ENCODE assay signal across 9 mouse cellular contexts in genomic region chr4:108406138-108406860, GRCm38 (mm10). TPM values are rescaled to one million over a fixed set of nuclear protein-coding genes. Genes with fewer than 3 reads are reported as not detected.
A peak's percentile ranks its signal among the peaks of the same experiment; 100 is the strongest.
DNase-seq lines count a peak whose midpoint lies in the region; ATAC-seq and TF ChIP-seq lines count a peak whose summit lies in the region.
"Had no signal": no experiment of that assay in that cellular context is flagged by ENCODE, and none has a peak within 500 bp of the region (broad histone marks: within the 10 kb centered on the region; RNA-seq: fewer than 3 reads in every experiment).

No protein-coding gene starts in this region.

- peak; percentile 95 for ATAC-seq in frontal cortex, adult (ENCODE audit: low TSS enrichment)
- peak; percentile 79 for ATAC-seq in lung, embryonic 16.5 days (ENCODE audit: low read depth)
- ATAC-seq: Patski had no signal

- no peak for TF ChIP-seq CTCF in ES-Bruce4 (IDR thresholded peaks at IDR 0.05; ENCODE audit: low read depth, low read length)
- no peak for TF ChIP-seq CTCF in cerebellum, adult 2 months (IDR thresholded peaks at IDR 0.05; ENCODE audit: borderline replicate concordance, insufficient read depth, low read depth, low read length)

- 1% methylated on average over 52 of the region's 52 CpGs for WGBS in cerebellum, adult 2 months
- 1% methylated on average over 52 of the region's 52 CpGs for WGBS in lung, embryonic 16.5 days

- H3K4me2 ChIP-seq in lung, embryonic 16.5 days (ENCODE audit: low read depth, low read length): peak overlapping the region; percentile 65

- H3K27ac ChIP-seq in ES-Bruce4 (ENCODE audit: insufficient read depth, low read length): peak overlapping the region; percentile 29
- peak overlapping the region; percentile 1; the same call in 1 of the 2 replicates for H3K27ac ChIP-seq in cerebellum, adult 2 months (ENCODE audit: insufficient read depth, low read length)
- peak overlapping the region; percentile 72 for H3K27ac ChIP-seq in lung, embryonic 16.5 days (ENCODE audit: low read length)

- H3K4me1 ChIP-seq in ES-Bruce4 (ENCODE audit: control insufficient read depth, insufficient read depth, low read length): peaks cover 6% of the 10 kb centered on the region
- no peaks in the 10 kb centered on the region for H3K4me1 ChIP-seq in cerebellum, adult 2 months (ENCODE audit: control insufficient read depth, insufficient read depth, low read length)
- H3K4me1 ChIP-seq in lung, embryonic 16.5 days (replicated peaks; ENCODE audit: control insufficient read depth, insufficient read depth, low read length): peaks cover 11% of the 10 kb centered on the region

- peak overlapping the region; percentile 57 for H3K4me3 ChIP-seq in ES-Bruce4 (ENCODE audit: low read depth, low read length)
- peak overlapping the region; percentile 44 for H3K4me3 ChIP-seq in cerebellum, adult 2 months (replicated peaks; ENCODE audit: insufficient read depth, low read depth, low read length)
- H3K4me3 ChIP-seq in lung, embryonic 16.5 days (ENCODE audit: low read length): peak overlapping the region; percentile 56

- H3K36me3 ChIP-seq in ES-Bruce4 (ENCODE audit: control insufficient read depth, insufficient read depth, low read length, poor library complexity, severe bottlenecking): no peaks in the 10 kb centered on the region
- H3K36me3 ChIP-seq in lung, embryonic 16.5 days (ENCODE audit: control insufficient read depth, insufficient read depth, low read length): 0 out of 2 replicates have a peak, but pooled peaks cover 3% of the 10 kb centered on the region

- no peak for TF ChIP-seq EP300 in ES-Bruce4 (IDR thresholded peaks at IDR 0.05; ENCODE audit: insufficient read depth, low read depth, low read length)

- H3K27me3 ChIP-seq in ES-Bruce4 (ENCODE audit: control insufficient read depth, insufficient read depth, low read length, poor library complexity, severe bottlenecking): no peaks in the 10 kb centered on the region
- H3K27me3 ChIP-seq in cerebellum, adult 2 months (ENCODE audit: control insufficient read depth, insufficient read depth, low read length): no peaks in the 10 kb centered on the region
- H3K27me3 ChIP-seq in lung, embryonic 16.5 days (ENCODE audit: control insufficient read depth, insufficient read depth, low read depth, low read length): no peaks in the 10 kb centered on the region
- H3K27me3 ChIP-seq: Patski had no signal

- DNase-seq in cerebellum, adult 2 months: peak; percentile 76 to 82
- peak; percentile 72 for DNase-seq in heart, postnatal 4 days
- peak; percentile 48 for DNase-seq in layer of hippocampus, adult 9-11 months
- DNase-seq in ovary, postnatal 14 days (ENCODE audit: low spot score): peak; percentile 52
- DNase-seq in thymus, postnatal 25 days: peak; percentile 15

- no peaks in the 10 kb centered on the region for H3K9me3 ChIP-seq in ES-Bruce4 (replicated peaks; ENCODE audit: control insufficient read depth, insufficient read depth, low read length, poor library complexity, severe bottlenecking)
- H3K9me3 ChIP-seq in lung, embryonic 16.5 days (ENCODE audit: control insufficient read depth, low read length): no peaks in the 10 kb centered on the region

- no peak for TF ChIP-seq POLR2A in ES-Bruce4 (IDR thresholded peaks at IDR 0.05; ENCODE audit: insufficient read depth, low read length)
- TF ChIP-seq POLR2A in cerebellum, adult 2 months (IDR thresholded peaks at IDR 0.05; ENCODE audit: borderline replicate concordance, insufficient read depth, low read length): no peak

- peak overlapping the region; percentile 39 for H3K9ac ChIP-seq in ES-Bruce4 (ENCODE audit: low read depth, poor library complexity, severe bottlenecking)
- H3K9ac ChIP-seq in lung, embryonic 16.5 days (ENCODE audit: low read length): peak overlapping the region; percentile 81

RNA-seq across cellular contexts. Expression of gene Gpx7, which starts 0.5 kb away (rescaled TPM):
- 11.3 and 11.5 TPM in 2 replicates for polyA plus RNA-seq in ES-Bruce4 (2011; ENCODE audit: insufficient read depth, insufficient read length, low read depth, missing spikeins)
- 7.0 and 8.3 TPM in 2 replicates for polyA plus RNA-seq in cerebellum, adult 2 months (2012; rRNA removed)
- total RNA-seq in heart, postnatal 4 days (2021): 10 to 100 TPM; 27.5 to 30.6 TPM
- polyA plus RNA-seq in lung, embryonic 16.5 days (2015; fragmentation: Nextera tagmentation; extraction: Ambion mirVana): 89.7 and 90.6 TPM in 2 replicates
- polyA plus RNA-seq: Patski had no signal

RNA-seq across cellular contexts. Expression of gene Shisal2a, which starts 23.1 kb away (rescaled TPM):
- polyA plus RNA-seq in ES-Bruce4 (2011; ENCODE audit: insufficient read depth, insufficient read length, low read depth, missing spikeins): 1.2 and 1.4 TPM in 2 replicates
- polyA plus RNA-seq in cerebellum, adult 2 months (2012; rRNA removed): 0.36 and 0.73 TPM in 2 replicates
- under 1 TPM; 0.50 TPM for total RNA-seq in heart, postnatal 4 days (2021)
- 0.55 and 1.2 TPM in 2 replicates for polyA plus RNA-seq in lung, embryonic 16.5 days (2015; fragmentation: Nextera tagmentation; extraction: Ambion mirVana)
- polyA plus RNA-seq: Patski had no signal

RNA-seq across cellular contexts. Expression of gene Tut4, which starts 52.9 kb away (rescaled TPM):
- 75.9 and 88.3 TPM in 2 replicates for polyA plus RNA-seq in ES-Bruce4 (2011; ENCODE audit: insufficient read depth, insufficient read length, low read depth, missing spikeins)
- polyA plus RNA-seq in cerebellum, adult 2 months (2012; rRNA removed): 76.7 and 87.0 TPM in 2 replicates
- total RNA-seq in heart, postnatal 4 days (2021): 10 to 100 TPM; 47.7 to 49.3 TPM
- polyA plus RNA-seq in lung, embryonic 16.5 days (2015; fragmentation: Nextera tagmentation; extraction: Ambion mirVana): 53.9 and 57.7 TPM in 2 replicates

Comparison
In these comparisons a context has a peak if more than half of its experiments do, and no peak if none do; other contexts are left out.
1. Peak in every context shown above with its lines: DNase-seq, ATAC-seq, H3K4me3 ChIP-seq and H3K27ac ChIP-seq.
2. H3K27ac ChIP-seq: peak in every context shown above with its lines; median percentile 72 in lung, embryonic 16.5 days; 29 in ES-Bruce4; 1 in cerebellum, adult 2 months.
3. DNase-seq: peak in every context shown above with its lines; median percentile 79 in cerebellum, adult 2 months; 72 in heart, postnatal 4 days; 52 in ovary, postnatal 14 days; 48 in layer of hippocampus, adult 9-11 months; 15 in thymus, postnatal 25 days.